Mouse (Mus musculus) embryonic facial prominence, embryonic 15.5 days (tissue): Measurements from ENCODE around the gene Syt17. TPM values are rescaled to one million over a fixed set of nuclear protein-coding genes. Genes with fewer than 3 reads are reported as not detected.

Experiments
- ATAC-seq: fragments of 200-750 bp; cut with Nextera tagmentation; 2 replicates; pipeline ENCODE4 v1.8.0; 2017; ENCODE audit warnings: low read depth, moderate TSS enrichment; ENCODE audit not compliant: insufficient number of reproducible peaks, low FRiP score, low TSS enrichment
- H3K27ac ChIP-seq: fragments of 300-500 bp; sonication (generic); replicated peaks from 2 replicates; pipeline ENCODE4 v1.5.1; 2015; ENCODE audit warnings: mild to moderate bottlenecking, inconsistent platforms
- H3K27me3 ChIP-seq: fragments of 300-500 bp; sonication (generic); 2 replicates; pipeline ENCODE4 v1.6.1; 2015; ENCODE audit warnings: inconsistent platforms
- H3K36me3 ChIP-seq: fragments of 300-500 bp; sonication (generic); 2 replicates; pipeline ENCODE4 v1.6.1; 2015; ENCODE audit warnings: mild to moderate bottlenecking, inconsistent platforms
- H3K4me1 ChIP-seq: fragments of 300-500 bp; sonication (generic); 2 replicates; pipeline ENCODE4 v1.6.1; 2015; ENCODE audit warnings: inconsistent platforms
- H3K4me2 ChIP-seq: fragments of 300-500 bp; sonication (generic); replicated peaks from 2 replicates; pipeline ENCODE4 v1.6.1; 2015; ENCODE audit warnings: mild to moderate bottlenecking, inconsistent platforms
- H3K4me3 ChIP-seq: fragments of 300-500 bp; sonication (generic); replicated peaks from 2 replicates; pipeline ENCODE4 v1.5.1; 2015; ENCODE audit warnings: mild to moderate bottlenecking, inconsistent platforms
- H3K9ac ChIP-seq: fragments of 300-500 bp; sonication (generic); 2 replicates; pipeline ENCODE4 v1.6.1; 2015; ENCODE audit warnings: inconsistent platforms
- H3K9me3 ChIP-seq: fragments of 300-500 bp; sonication (generic); replicated peaks from 2 replicates; pipeline ENCODE4 v1.6.1; 2016; ENCODE audit warnings: inconsistent platforms
- WGBS: fragments of 180-500 bp; shearing (Covaris S2); methylation state at CpG from one replicate; pipeline ENCODE4 v1.1.7; 2015; 5-methylcytosine and 5-hydroxymethylcytosine counted together
- polyA plus RNA-seq: library from polyadenylated mRNA; unstranded; fragments of >200 nt; fragmentation: Nextera tagmentation; extraction: Ambion mirVana; gene quantifications from 2 replicates; pipeline ENCODE4 v1.2.1, GENCODE M21; 2015

Syt17 gene
- polyA plus RNA-seq, 1 experiment from 2014 or later, result 2.8 TPM

- Histone ChIP-seq H3K36me3 (no peaks in the 10 kb centered on the region), H3K9ac (no peak overlapping the region), H3K27me3 (no peaks in the 10 kb centered on the region), H3K4me2 (no peak overlapping the region), H3K9me3 (no peaks in the 10 kb centered on the region), H3K4me3 (no peak overlapping the region), H3K27ac (no peak overlapping the region), H3K4me1 (no peaks in the 10 kb centered on the region)
- 72% methylated on average over 3 of the region's 3 CpGs for WGBS
- no peak for ATAC-seq
These were observed 33.8 kb downstream of the Syt17 start for GRCm38 (mm10) chr7:118414183-118414582.

GRCm38 (mm10) chr7:118411877-118412276, 36.1 kb downstream of the Syt17 start:
- no peak for ATAC-seq
- Histone ChIP-seq H3K4me1 (no peaks in the 10 kb centered on the region), H3K4me2 (no peak overlapping the region), H3K9me3 (no peaks in the 10 kb centered on the region), H3K36me3 (no peaks in the 10 kb centered on the region), H3K9ac (no peak overlapping the region), H3K27me3 (no peaks in the 10 kb centered on the region), H3K27ac (no peak overlapping the region), H3K4me3 (no peak overlapping the region)
- WGBS, result 60% methylated on average over 3 of the region's 3 CpGs

DNA sequence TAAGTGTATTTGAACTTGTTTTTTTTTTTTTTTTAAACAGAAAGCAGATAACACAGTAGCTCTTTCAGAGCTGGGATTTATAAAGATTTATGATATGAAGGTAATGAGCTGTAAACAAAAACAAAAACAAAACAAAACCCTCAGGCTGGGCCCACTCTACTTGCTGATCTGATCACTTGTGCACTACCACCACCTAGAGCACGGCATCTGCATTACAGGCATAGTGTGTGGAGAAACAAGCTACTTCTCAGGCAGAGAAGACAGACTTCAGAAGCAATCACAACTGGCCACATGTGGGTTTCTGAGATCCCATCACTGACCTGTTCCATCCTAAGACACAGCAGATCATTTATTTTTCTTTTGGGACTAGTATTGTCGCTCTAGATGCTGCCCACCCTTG, 38.6 kb downstream of the Syt17 start:
- Histone ChIP-seq H3K4me1 (no peaks in the 10 kb centered on the region), H3K4me2 (no peak overlapping the region), H3K4me3 (no peak overlapping the region), H3K27ac (no peak overlapping the region), H3K9me3 (no peaks in the 10 kb centered on the region), H3K36me3 (no peaks in the 10 kb centered on the region), H3K9ac (no peak overlapping the region), H3K27me3 (no peaks in the 10 kb centered on the region)
- no peak for ATAC-seq
- 27% methylated on average over 2 of the region's 2 CpGs for WGBS

GRCm38 (mm10) chr7:118405251-118405650, 42.8 kb downstream of the Syt17 start:
- no peak for ATAC-seq
- no peak overlapping the region for H3K27ac ChIP-seq
- no peak overlapping the region for H3K9ac ChIP-seq
- H3K27me3 ChIP-seq, result no peaks in the 10 kb centered on the region
- no peaks in the 10 kb centered on the region for H3K36me3 ChIP-seq
- no peak overlapping the region for H3K4me3 ChIP-seq
- H3K4me1 ChIP-seq, result no peaks in the 10 kb centered on the region; the same call in 1 of the 2 replicates
- H3K9me3 ChIP-seq, result no peaks in the 10 kb centered on the region
- no peak overlapping the region for H3K4me2 ChIP-seq

- Histone ChIP-seq H3K4me2 (no peak overlapping the region), H3K36me3 (no peaks in the 10 kb centered on the region), H3K4me1 (no peaks in the 10 kb centered on the region; the same call in 1 of the 2 replicates), H3K27me3 (no peaks in the 10 kb centered on the region), H3K27ac (no peak overlapping the region), H3K9me3 (no peaks in the 10 kb centered on the region), H3K9ac (no peak overlapping the region), H3K4me3 (no peak overlapping the region)
- peak; percentile 47; the same call in 1 of the 2 replicates for ATAC-seq
- WGBS, result 27% methylated on average over 3 of the region's 3 CpGs
These were observed 45.4 kb downstream of the Syt17 start for GRCm38 (mm10) chr7:118402576-118403022.

GRCm38 (mm10) chr7:118401949-118402348, 46.1 kb downstream of the Syt17 start:
- Histone ChIP-seq H3K4me1 (no peaks in the 10 kb centered on the region; the same call in 1 of the 2 replicates), H3K27ac (no peak overlapping the region), H3K4me3 (no peak overlapping the region), H3K9me3 (no peaks in the 10 kb centered on the region), H3K9ac (no peak overlapping the region), H3K27me3 (no peaks in the 10 kb centered on the region), H3K36me3 (no peaks in the 10 kb centered on the region), H3K4me2 (no peak overlapping the region)
- WGBS, result 53% methylated on average over 5 of the region's 5 CpGs
- ATAC-seq, result no peak

DNA sequence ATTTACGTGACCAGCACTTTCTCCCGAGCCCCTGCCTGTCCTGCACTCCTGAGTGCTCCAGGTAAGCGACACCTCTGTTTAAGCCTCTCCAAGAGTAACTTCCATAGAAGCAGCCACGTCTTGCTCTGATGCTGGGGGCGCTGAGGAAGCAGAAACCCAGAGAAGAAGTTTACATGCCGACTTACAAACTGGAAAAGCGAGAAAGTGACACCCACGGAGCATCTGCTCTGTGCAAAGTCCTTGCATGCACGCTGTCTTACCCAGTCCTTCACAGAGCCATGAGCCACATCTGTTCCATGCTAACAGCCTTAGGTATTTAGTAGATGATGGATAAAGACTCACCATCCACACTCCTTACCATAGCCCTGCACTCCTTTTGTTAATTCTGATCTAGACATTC, 48.3 kb downstream of the Syt17 start:
- 74% methylated on average over 9 of the region's 9 CpGs for WGBS
- no peaks in the 10 kb centered on the region for H3K9me3 ChIP-seq
- H3K9ac ChIP-seq, result no peak overlapping the region
- no peak overlapping the region for H3K27ac ChIP-seq
- H3K4me2 ChIP-seq, result no peak overlapping the region
- ATAC-seq, result no peak
- H3K4me3 ChIP-seq, result no peak overlapping the region
- no peaks in the 10 kb centered on the region for H3K27me3 ChIP-seq
- H3K4me1 ChIP-seq, result no peaks in the 10 kb centered on the region; the same call in 1 of the 2 replicates
- H3K36me3 ChIP-seq, result no peaks in the 10 kb centered on the region

DNA sequence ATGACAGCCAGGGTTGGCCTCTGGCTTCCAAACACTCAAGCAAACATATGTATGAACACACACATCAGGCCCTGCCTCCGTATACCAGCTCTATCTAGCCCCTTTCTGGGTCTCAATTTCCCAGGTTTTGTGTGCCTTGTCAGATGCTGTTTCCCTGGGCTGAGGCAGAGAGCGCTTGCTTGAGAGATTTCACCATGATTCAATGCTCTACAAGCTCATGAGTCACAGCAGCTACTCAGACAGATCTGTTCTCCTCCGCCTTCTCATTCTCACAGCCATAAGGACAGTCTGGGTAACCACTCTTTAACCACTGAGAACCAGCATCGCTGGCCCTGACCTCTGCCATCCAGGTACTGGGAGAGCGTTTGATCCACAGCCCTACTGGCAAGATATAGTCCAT, 57.3 kb downstream of the Syt17 start:
- H3K36me3 ChIP-seq, result no peaks in the 10 kb centered on the region
- H3K4me1 ChIP-seq, result no peaks in the 10 kb centered on the region
- H3K27ac ChIP-seq, result no peak overlapping the region
- ATAC-seq, result no peak
- no peak overlapping the region for H3K4me3 ChIP-seq
- H3K27me3 ChIP-seq, result no peaks in the 10 kb centered on the region
- H3K9me3 ChIP-seq, result no peaks in the 10 kb centered on the region
- whole genome bisulfite sequencing, result 82% methylated on average over 5 of the region's 5 CpGs
- H3K9ac ChIP-seq, result no peak overlapping the region
- no peak overlapping the region for H3K4me2 ChIP-seq

- H3K4me2 ChIP-seq, result no peak overlapping the region
These were observed 67.0 kb downstream of the Syt17 start for GRCm38 (mm10) chr7:118380996-118381395.

GRCm38 (mm10) chr7:118380056-118380455, 68.0 kb downstream of the Syt17 start:
- ATAC-seq, result no peak
- WGBS, result 75% methylated on average over 3 of the region's 3 CpGs
- Histone ChIP-seq H3K27ac (no peak overlapping the region), H3K36me3 (no peaks in the 10 kb centered on the region), H3K4me2 (no peak overlapping the region), H3K27me3 (no peaks in the 10 kb centered on the region), H3K9ac (no peak overlapping the region), H3K9me3 (no peaks in the 10 kb centered on the region), H3K4me1 (no peaks in the 10 kb centered on the region), H3K4me3 (no peak overlapping the region)

More at GRCm38 (mm10) chr7:118380996-118381395, 67.0 kb downstream of the Syt17 start:
- Histone ChIP-seq H3K9ac (no peak overlapping the region), H3K27ac (no peak overlapping the region), H3K9me3 (no peaks in the 10 kb centered on the region), H3K4me1 (no peaks in the 10 kb centered on the region), H3K27me3 (no peaks in the 10 kb centered on the region), H3K4me3 (no peak overlapping the region), H3K36me3 (no peaks in the 10 kb centered on the region)
- WGBS, result 80% methylated on average over 5 of the region's 5 CpGs
- ATAC-seq, result no peak

- Histone ChIP-seq H3K27ac (no peak overlapping the region), H3K4me2 (no peak overlapping the region), H3K27me3 (no peaks in the 10 kb centered on the region), H3K9me3 (no peaks in the 10 kb centered on the region), H3K4me1 (no peaks in the 10 kb centered on the region), H3K4me3 (no peak overlapping the region), H3K36me3 (no peaks in the 10 kb centered on the region), H3K9ac (no peak overlapping the region)
- 89% methylated on average over 4 of the region's 4 CpGs for WGBS
- no peak for ATAC-seq
These were observed 71.4 kb downstream of the Syt17 start for GRCm38 (mm10) chr7:118376590-118376989.

- 88% methylated on average over 3 of the region's 3 CpGs for WGBS
- H3K9ac ChIP-seq, result no peak overlapping the region
- no peaks in the 10 kb centered on the region for H3K27me3 ChIP-seq
- H3K4me3 ChIP-seq, result no peak overlapping the region
- no peak overlapping the region for H3K27ac ChIP-seq
- ATAC-seq, result no peak
- H3K4me1 ChIP-seq, result no peaks in the 10 kb centered on the region
- no peaks in the 10 kb centered on the region for H3K36me3 ChIP-seq
- H3K9me3 ChIP-seq, result no peaks in the 10 kb centered on the region
- H3K4me2 ChIP-seq, result no peak overlapping the region
These were observed 72.7 kb downstream of the Syt17 start for GRCm38 (mm10) chr7:118375341-118375740.
